Mouse (Mus musculus) megakaryocyte, adult 5-6 weeks (primary cell): ENCODE measurements around the gene 4931423N10Rik. TPM values are rescaled to one million over a fixed set of nuclear protein-coding genes. Genes with fewer than 3 reads are reported as not detected.
"Not testable (repeated sequence)": the region's sequence is repeated elsewhere in the genome, so short reads cannot be mapped to it uniquely, and the experiment has no call there.

ENCODE experiments used
- ATAC-seq: 2 replicates; pipeline ENCODE4 v1.8.0; 2016; ENCODE audit warnings: mild to moderate bottlenecking, inconsistent platforms; ENCODE audit not compliant: poor library complexity, severe bottlenecking
- total RNA-seq, 2 experiments: library from RNA; stranded (forward) in 1 of 2; stranded (reverse) in 1 of 2; fragments of 153-499, 151-499 nt in 1 of 2; fragments of 221-1000, 200-1000 nt in 1 of 2; gene quantifications; 2 replicates each; pipeline versions ENCODE4 v1.2.3 to v1.2.4; 2015 to 2017

Gene 4931423N10Rik
- not detected in 2 replicates for total RNA-seq (2015)
- total RNA-seq (2017) = not detected in 2 replicates

DNA sequence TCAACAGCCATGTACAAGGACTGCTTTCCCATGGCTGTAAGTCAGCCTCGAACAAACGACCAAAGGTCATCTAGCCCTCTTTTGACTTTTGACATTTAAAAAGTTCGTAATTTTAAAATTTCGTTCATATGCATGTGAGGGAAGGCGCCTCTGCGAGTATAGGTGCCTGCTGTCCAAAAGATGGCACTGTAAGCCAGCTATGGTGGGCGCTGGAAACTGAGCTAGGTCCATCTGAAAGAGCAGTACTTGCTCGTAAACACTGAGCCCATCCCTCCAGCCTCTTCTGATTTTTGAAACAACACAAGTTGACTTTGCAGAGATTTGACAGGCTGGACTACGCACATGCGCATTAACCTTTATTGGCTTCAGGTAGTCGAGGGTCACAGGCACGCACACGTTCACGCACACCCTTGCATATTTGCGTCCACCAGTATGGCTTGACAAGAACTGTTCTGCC is at the start of gene 4931423N10Rik:
TSS of gene 4931423N10Rik (plus strand) at position 407 of the 457 bp plus-strand sequence.
- ATAC-seq = no peak

GRCm38 (mm10) chr2:23172305-23172704 is 35.0 kb upstream of the 4931423N10Rik start:
- no peak; the same call in 1 of the 2 replicates for ATAC-seq

DNA sequence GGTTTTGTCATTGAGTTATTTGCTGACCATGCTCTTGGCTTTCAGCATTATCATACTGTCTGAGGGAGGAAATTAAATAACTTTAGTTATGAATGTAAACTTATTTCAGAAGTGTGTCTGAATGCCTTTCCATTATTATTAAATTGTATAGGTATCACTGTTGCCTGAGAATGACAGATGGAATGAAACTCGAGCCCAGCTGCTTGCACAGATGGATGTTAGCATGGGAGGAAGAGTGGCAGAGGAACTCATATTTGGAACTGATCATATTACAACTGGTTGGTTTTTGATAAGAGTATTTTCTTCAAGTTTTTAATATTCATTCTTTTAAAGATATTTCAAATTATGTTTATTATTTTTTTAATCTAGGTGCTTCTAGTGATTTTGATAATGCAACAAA is 12.9 kb upstream of the 4931423N10Rik start:
- ATAC-seq = no peak

GRCm38 (mm10) chr2:23201034-23201433 is 6.2 kb upstream of the 4931423N10Rik start:
- no peak for ATAC-seq

DNA sequence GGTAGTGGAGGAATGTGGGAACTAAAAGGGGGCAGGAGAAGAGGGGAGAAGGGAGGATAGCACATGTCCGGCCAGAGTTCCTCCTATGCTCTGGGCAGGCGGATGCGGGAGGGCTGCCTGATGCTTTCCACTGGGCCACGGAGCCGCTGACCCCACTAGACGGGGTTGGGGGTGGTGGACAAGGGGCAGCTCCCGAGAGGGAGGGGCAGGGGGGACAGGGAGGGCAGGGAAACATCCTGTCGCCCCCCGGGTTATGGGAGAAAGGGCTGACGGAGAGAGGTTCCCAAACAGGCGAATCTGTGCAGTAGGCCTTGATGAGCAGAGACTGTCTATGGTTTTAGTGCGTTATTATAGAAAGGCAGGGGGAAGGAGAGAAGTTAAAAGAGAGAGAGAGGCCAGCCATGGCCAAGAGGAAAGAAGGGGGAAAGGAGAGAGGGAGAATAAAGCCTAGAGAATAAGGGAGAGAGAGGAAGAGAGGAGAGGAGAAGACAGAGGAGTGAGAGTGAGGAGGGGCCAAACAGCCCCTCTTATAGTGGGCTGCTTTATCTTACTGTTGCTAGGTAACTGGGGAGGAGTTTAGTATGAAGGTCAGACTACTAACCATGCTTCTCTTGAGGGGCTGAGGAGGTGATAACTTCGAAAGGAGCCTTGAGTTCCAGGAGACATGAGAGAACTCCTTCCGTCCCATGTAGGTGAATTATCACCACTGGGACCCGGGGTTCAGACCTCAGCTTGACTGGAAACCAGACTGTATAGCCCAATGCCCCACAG is 4.2 kb upstream of the 4931423N10Rik start:
- ATAC-seq = no peak

DNA sequence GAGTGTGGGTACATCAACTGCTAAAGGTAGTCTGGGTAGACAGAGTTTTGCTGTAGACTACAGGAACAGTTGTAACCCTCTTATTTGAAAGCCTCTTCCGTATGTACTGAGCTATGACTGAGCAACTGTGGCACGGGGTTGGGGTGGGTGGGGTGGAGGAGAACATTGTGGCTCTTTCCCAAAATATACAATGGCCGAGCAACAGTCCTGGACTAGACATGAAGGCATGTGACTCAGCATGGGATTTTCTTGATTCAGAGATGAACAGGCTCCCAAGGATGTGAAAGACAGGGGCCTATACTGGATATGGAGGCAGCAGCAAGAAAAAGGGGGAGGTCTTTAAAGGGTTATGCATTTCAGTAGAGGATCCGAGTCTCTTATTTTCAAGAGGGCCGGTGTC is 6.4 kb downstream of the 4931423N10Rik start:
- ATAC-seq = no peak

GRCm38 (mm10) chr2:23225199-23225598 is 17.9 kb downstream of the 4931423N10Rik start:
- ATAC-seq = no peak

GRCm38 (mm10) chr2:23228463-23228862 is 21.2 kb downstream of the 4931423N10Rik start:
- no peak for ATAC-seq

- no peak for ATAC-seq
These were observed 26.9 kb downstream of the 4931423N10Rik start for GRCm38 (mm10) chr2:23234065-23234773.

DNA sequence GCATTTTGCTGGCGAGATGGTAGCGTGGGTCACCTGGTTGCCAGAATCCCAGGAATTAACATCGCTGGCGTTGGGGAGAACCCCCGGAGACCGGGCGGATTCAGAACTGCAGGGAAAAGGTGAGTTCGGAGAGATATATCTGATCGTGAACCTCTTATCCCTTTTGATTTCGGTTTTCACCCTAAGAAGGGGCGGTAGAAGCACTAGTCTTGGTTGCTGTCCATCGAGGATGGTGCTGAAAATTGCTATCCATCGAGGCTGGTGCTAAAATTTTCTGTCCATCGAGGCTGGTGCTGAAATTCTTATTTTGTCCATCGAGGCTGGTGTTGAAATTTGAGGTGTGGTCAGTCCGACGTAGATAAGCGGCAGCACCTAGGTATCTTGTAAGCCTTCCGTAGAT is 83.7 kb downstream of the 4931423N10Rik start:
- ATAC-seq = not testable (repeated sequence)

- ATAC-seq = no peak
These were observed 107.6 kb downstream of the 4931423N10Rik start for GRCm38 (mm10) chr2:23314869-23315268.

Other genes with a start within 250 kb of the 4931423N10Rik start
- gene Abi1, start 167.2 kb upstream of the 4931423N10Rik start, total RNA-seq (2015) = 144 TPM in 2 replicates
- gene Abi1, start 167.2 kb upstream of the 4931423N10Rik start, total RNA-seq (2017) = 185 and 235 TPM in 2 replicates
- gene Acbd5, start 139.3 kb upstream of the 4931423N10Rik start, total RNA-seq (2015) = 28.8 and 31.7 TPM in 2 replicates
- gene Acbd5, start 139.3 kb upstream of the 4931423N10Rik start, total RNA-seq (2017) = 47.4 and 48.7 TPM in 2 replicates
- gene Mastl, start 51.5 kb upstream of the 4931423N10Rik start, total RNA-seq (2015) = 12.8 and 19.3 TPM in 2 replicates
- 14.8 and 17.3 TPM in 2 replicates for gene Mastl, start 51.5 kb upstream of the 4931423N10Rik start, total RNA-seq (2017)
- gene Yme1l1, start 51.1 kb upstream of the 4931423N10Rik start, total RNA-seq (2015) = 66.5 and 77.7 TPM in 2 replicates
- 75.6 and 81.4 TPM in 2 replicates for gene Yme1l1, start 51.1 kb upstream of the 4931423N10Rik start, total RNA-seq (2017)
- not detected in 2 replicates for gene Nxph2, start 113.8 kb downstream of the 4931423N10Rik start, total RNA-seq (2015)
- not detected in 2 replicates for gene Nxph2, start 113.8 kb downstream of the 4931423N10Rik start, total RNA-seq (2017)